8 mouse cellular contexts compared by ENCODE assay signal in genomic region chr7:24586828-24587227, GRCm38 (mm10). TPM values are rescaled to one million over a fixed set of nuclear protein-coding genes. Genes with fewer than 3 reads are reported as not detected.
A peak's percentile ranks its signal among the peaks of the same experiment; 100 is the strongest.
DNase-seq lines count a peak whose midpoint lies in the region; ATAC-seq and TF ChIP-seq lines count a peak whose summit lies in the region.

No protein-coding gene starts in this region.

- no peaks in the 10 kb centered on the region for H3K27me3 ChIP-seq in forebrain, postnatal 0 days (ENCODE audit: insufficient read depth, low read length)
- peaks cover 20% of the 10 kb centered on the region for H3K27me3 ChIP-seq in liver, embryonic 16.5 days (ENCODE audit: control insufficient read depth, insufficient read depth, low read depth, low read length)

- H3K36me3 ChIP-seq in forebrain, postnatal 0 days (ENCODE audit: insufficient read depth), result no peaks in the 10 kb centered on the region
- H3K36me3 ChIP-seq in liver, embryonic 16.5 days (ENCODE audit: control insufficient read depth, insufficient read depth), result no peaks in the 10 kb centered on the region

- H3K27ac ChIP-seq in forebrain, postnatal 0 days (ENCODE audit: low read depth, low read length), result peak overlapping the region; percentile 80
- no peak overlapping the region for H3K27ac ChIP-seq in liver, embryonic 16.5 days (ENCODE audit: low read length)

- H3K4me1 ChIP-seq in forebrain, postnatal 0 days (ENCODE audit: insufficient read depth), result no peaks in the 10 kb centered on the region
- H3K4me1 ChIP-seq in liver, embryonic 16.5 days (ENCODE audit: control insufficient read depth, low read depth, low read length), result peaks cover 13% of the 10 kb centered on the region

- peak; percentile 50 for ATAC-seq in forebrain, postnatal 0 days
- peak; percentile 60 for ATAC-seq in liver, embryonic 16.5 days (ENCODE audit: low read depth)

- no peaks in the 10 kb centered on the region for H3K9me3 ChIP-seq in forebrain, postnatal 0 days (ENCODE audit: low read length)
- H3K9me3 ChIP-seq in liver, embryonic 16.5 days (replicated peaks; ENCODE audit: control insufficient read depth, low read length), result no peaks in the 10 kb centered on the region; the same call in 1 of the 2 replicates

- H3K4me2 ChIP-seq in forebrain, postnatal 0 days (ENCODE audit: low read depth), result peak overlapping the region; percentile 75
- H3K4me2 ChIP-seq in liver, embryonic 16.5 days (ENCODE audit: low read depth, low read length), result peak overlapping the region; percentile 60

- H3K4me3 ChIP-seq in forebrain, postnatal 0 days (ENCODE audit: low read depth, low read length), result peak overlapping the region; percentile 73
- H3K4me3 ChIP-seq in liver, embryonic 16.5 days (ENCODE audit: low read depth, low read length), result peak overlapping the region; percentile 47; the same call in 1 of the 2 replicates

- DNase-seq in embryo, embryonic 11 days, result peak; percentile 28
- DNase-seq in embryo, embryonic 10 days (ENCODE audit: low spot score), result no peak
- peak; percentile 37 for DNase-seq in B cell, adult 2 months
- DNase-seq in forebrain, postnatal 0 days, result no peak
- DNase-seq in spleen, adult 18-20 months, result no peak
- no peak for DNase-seq in adrenal gland, adult 18-20 months (ENCODE audit: low spot score in 2 of 2)
- no peak for DNase-seq in right cerebral cortex, postnatal 36 days (ENCODE audit: low spot score in 2 of 2)

- peak overlapping the region; percentile 94 for H3K9ac ChIP-seq in forebrain, postnatal 0 days
- H3K9ac ChIP-seq in liver, embryonic 16.5 days (ENCODE audit: low read depth, low read length), result no peak overlapping the region

- no peak for TF ChIP-seq CTCF in forebrain, postnatal 0 days (IDR thresholded peaks at IDR 0.05; ENCODE audit: low read depth)

- WGBS in forebrain, postnatal 0 days, result 7% methylated on average over 8 of the region's 8 CpGs
- 11% methylated on average over 8 of the region's 8 CpGs for WGBS in liver, embryonic 16.5 days (ENCODE audit: insufficient replicate concordance)

RNA-seq across cellular contexts. Expression of gene Ethe1, which starts 0.5 kb away (rescaled TPM):
- total RNA-seq in forebrain, postnatal 0 days (2014; rRNA removed), result 24.2 and 25.8 TPM in 2 replicates
- polyA plus RNA-seq in forebrain, postnatal 0 days (2015; fragmentation: Nextera tagmentation; extraction: Ambion mirVana), result 24.3 and 26.8 TPM in 2 replicates
- polyA plus RNA-seq in liver, embryonic 16.5 days (2015; fragmentation: Nextera tagmentation; extraction: Ambion mirVana), result 26.4 and 26.5 TPM in 2 replicates
- total RNA-seq in adrenal gland, adult 18-20 months (2021), result 10 to 100 TPM; 28.9 to 40.3 TPM

RNA-seq across cellular contexts. Expression of gene Zfp575, which starts 0.6 kb away (rescaled TPM):
- total RNA-seq in forebrain, postnatal 0 days (2014; rRNA removed), result 0.38 and 1.2 TPM in 2 replicates
- polyA plus RNA-seq in forebrain, postnatal 0 days (2015; fragmentation: Nextera tagmentation; extraction: Ambion mirVana), result 19.4 and 24.8 TPM in 2 replicates
- 0.25 and 0.30 TPM in 2 replicates for polyA plus RNA-seq in liver, embryonic 16.5 days (2015; fragmentation: Nextera tagmentation; extraction: Ambion mirVana)
- under 1 TPM; 0.32 to 0.46 TPM for total RNA-seq in adrenal gland, adult 18-20 months (2021)

RNA-seq across cellular contexts. Expression of gene Phldb3, which starts 23.7 kb away (rescaled TPM):
- 0.15 TPM in 1 of 2 replicates, not detected in the other for total RNA-seq in forebrain, postnatal 0 days (2014; rRNA removed)
- polyA plus RNA-seq in forebrain, postnatal 0 days (2015; fragmentation: Nextera tagmentation; extraction: Ambion mirVana), result not detected in 2 replicates
- 0.08 and 0.18 TPM in 2 replicates for polyA plus RNA-seq in liver, embryonic 16.5 days (2015; fragmentation: Nextera tagmentation; extraction: Ambion mirVana)
- total RNA-seq in adrenal gland, adult 18-20 months (2021), result 1 to 10 TPM; 3.8 to 5.2 TPM

RNA-seq across cellular contexts. Expression of gene Xrcc1, which starts 40.7 kb away (rescaled TPM):
- total RNA-seq in forebrain, postnatal 0 days (2014; rRNA removed), result 41.1 and 49.8 TPM in 2 replicates
- polyA plus RNA-seq in forebrain, postnatal 0 days (2015; fragmentation: Nextera tagmentation; extraction: Ambion mirVana), result 42.1 and 48.6 TPM in 2 replicates
- polyA plus RNA-seq in liver, embryonic 16.5 days (2015; fragmentation: Nextera tagmentation; extraction: Ambion mirVana), result 35.4 and 40.8 TPM in 2 replicates
- total RNA-seq in adrenal gland, adult 18-20 months (2021), result 10 to 100 TPM; 35.9 to 37.1 TPM

RNA-seq across cellular contexts. Expression of gene Pinlyp, which starts 40.9 kb away (rescaled TPM):
- total RNA-seq in forebrain, postnatal 0 days (2014; rRNA removed), result 0.31 and 0.43 TPM in 2 replicates
- polyA plus RNA-seq in forebrain, postnatal 0 days (2015; fragmentation: Nextera tagmentation; extraction: Ambion mirVana), result not detected in 2 replicates
- not detected in 2 replicates for polyA plus RNA-seq in liver, embryonic 16.5 days (2015; fragmentation: Nextera tagmentation; extraction: Ambion mirVana)
- not detected for total RNA-seq in adrenal gland, adult 18-20 months (2021)

Comparison
In these comparisons a context has a peak if more than half of its experiments do, and no peak if none do; other contexts are left out.
1. DNase-seq: peak in embryo, embryonic 11 days (single experiment) and B cell, adult 2 months (2 of 2); none in embryo, embryonic 10 days (single experiment), forebrain, postnatal 0 days (single experiment), spleen, adult 18-20 months (0 of 2), adrenal gland, adult 18-20 months (0 of 2) and right cerebral cortex, postnatal 36 days (0 of 2).